24 mouse cellular contexts compared by ENCODE assay signal in the genomic region with DNA sequence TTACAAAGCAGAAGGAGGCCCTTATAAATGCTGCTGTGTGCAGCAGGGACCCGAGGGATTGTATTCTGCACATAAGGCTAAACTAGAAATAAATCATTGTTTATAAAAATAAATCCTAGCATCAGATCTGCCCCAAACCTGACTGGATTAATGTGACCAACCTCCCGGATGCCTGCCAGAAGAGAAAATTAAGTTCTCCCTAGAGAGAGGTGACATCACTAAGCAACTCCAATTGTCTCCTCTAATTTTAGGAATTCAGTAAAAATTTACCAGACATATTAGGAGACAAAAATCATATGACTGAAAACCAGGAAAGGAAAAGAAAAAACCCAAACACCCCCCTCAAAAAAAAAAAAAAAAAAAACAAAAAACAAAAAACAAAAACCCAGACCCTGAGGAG.
A peak's percentile ranks its signal among the peaks of the same experiment; 100 is the strongest.
DNase-seq lines count a peak whose midpoint lies in the region; ATAC-seq and TF ChIP-seq lines count a peak whose summit lies in the region.
"Had no signal": no experiment of that assay in that cellular context is flagged by ENCODE, and none has a peak within 500 bp of the region (broad histone marks: within the 10 kb centered on the region; RNA-seq: fewer than 3 reads in every experiment).

No protein-coding gene starts in this region.

- H3K27ac ChIP-seq in embryonic facial prominence, embryonic 11.5 days (replicated peaks; ENCODE audit: low read depth, low read length) = no peak overlapping the region
- H3K27ac ChIP-seq in embryonic facial prominence, embryonic 10.5 days (replicated peaks) = no peak overlapping the region
- no peak overlapping the region for H3K27ac ChIP-seq in kidney, postnatal 0 days
- H3K27ac ChIP-seq: embryonic facial prominence, embryonic 13.5 days; forebrain, embryonic 13.5 days; forebrain, embryonic 15.5 days had no signal

- H3K4me3 ChIP-seq in embryonic facial prominence, embryonic 11.5 days (ENCODE audit: low read depth, low read length) = no peak overlapping the region
- H3K4me3 ChIP-seq in embryonic facial prominence, embryonic 10.5 days = no peak overlapping the region
- no peak overlapping the region for H3K4me3 ChIP-seq in kidney, postnatal 0 days (replicated peaks; ENCODE audit: low read depth, low read length)
- H3K4me3 ChIP-seq: embryonic facial prominence, embryonic 13.5 days; forebrain, embryonic 13.5 days; forebrain, embryonic 15.5 days had no signal

- DNase-seq in embryonic facial prominence, embryonic 11.5 days (ENCODE audit: low spot score) = peak; percentile 11
- no peak for DNase-seq in embryonic facial prominence, embryonic 10.5 days (ENCODE audit: low spot score)
- peak; percentile 28 for DNase-seq in kidney, postnatal 0 days (ENCODE audit: low spot score)
- DNase-seq in kidney, postnatal 14 days = no peak
- peak; percentile 96 for DNase-seq in MN1 (ENCODE audit: low spot score)
- no peak for DNase-seq in lung, postnatal 25 days (ENCODE audit: low spot score)
- DNase-seq: adrenal gland, adult 2 months; adrenal gland, postnatal 10 days; adrenal gland, postnatal 25 days; B cell, adult 2 months; cerebellum, adult 11 months; cerebellum, adult 18-20 months; cerebellum, adult 8-10 months; cerebellum, adult 9-11 months; cerebellum, postnatal 14 days; cerebellum, postnatal 36 days; embryo, embryonic 11 days; forebrain, postnatal 0 days had no signal

- no peak for TF ChIP-seq CTCF in kidney, postnatal 0 days (IDR thresholded peaks at IDR 0.05; ENCODE audit: low read depth)

- H3K36me3 ChIP-seq in embryonic facial prominence, embryonic 11.5 days (replicated peaks; ENCODE audit: control insufficient read depth, insufficient read depth, low read depth, low read length) = no peaks in the 10 kb centered on the region
- no peaks in the 10 kb centered on the region for H3K36me3 ChIP-seq in embryonic facial prominence, embryonic 10.5 days (replicated peaks)
- no peaks in the 10 kb centered on the region for H3K36me3 ChIP-seq in kidney, postnatal 0 days (ENCODE audit: insufficient read depth, low read length)
- H3K36me3 ChIP-seq: embryonic facial prominence, embryonic 13.5 days; forebrain, embryonic 15.5 days; G1E had no signal

- H3K27me3 ChIP-seq in embryonic facial prominence, embryonic 11.5 days (ENCODE audit: control insufficient read depth, insufficient read depth, low read length) = no peaks in the 10 kb centered on the region
- H3K27me3 ChIP-seq in embryonic facial prominence, embryonic 10.5 days (replicated peaks; ENCODE audit: low read depth, poor library complexity, severe bottlenecking) = no peaks in the 10 kb centered on the region
- H3K27me3 ChIP-seq in kidney, postnatal 0 days (ENCODE audit: insufficient read depth, low read length) = no peaks in the 10 kb centered on the region
- H3K27me3 ChIP-seq: CH12.LX; embryonic facial prominence, embryonic 13.5 days; forebrain, embryonic 13.5 days; forebrain, embryonic 15.5 days had no signal

- 80% methylated on average over 2 of the region's 2 CpGs for WGBS in embryonic facial prominence, embryonic 11.5 days
- WGBS in embryonic facial prominence, embryonic 10.5 days = 79% methylated on average over 2 of the region's 2 CpGs
- WGBS in kidney, postnatal 0 days = 54% methylated on average over 2 of the region's 2 CpGs

- H3K9me3 ChIP-seq in embryonic facial prominence, embryonic 11.5 days (replicated peaks; ENCODE audit: control insufficient read depth, low read length) = no peaks in the 10 kb centered on the region
- no peaks in the 10 kb centered on the region for H3K9me3 ChIP-seq in embryonic facial prominence, embryonic 10.5 days
- H3K9me3 ChIP-seq in kidney, postnatal 0 days (replicated peaks; ENCODE audit: low read length) = no peaks in the 10 kb centered on the region
- H3K9me3 ChIP-seq: embryonic facial prominence, embryonic 13.5 days; forebrain, embryonic 13.5 days; forebrain, embryonic 15.5 days had no signal

- no peak for ATAC-seq in embryonic facial prominence, embryonic 11.5 days (replicated peaks; ENCODE audit: insufficient number of reproducible peaks, low FRiP score, low TSS enrichment, low read depth)
- ATAC-seq in kidney, postnatal 0 days (replicated peaks; ENCODE audit: low FRiP score, low read depth) = no peak
- ATAC-seq: CD4-positive, CD25-positive, alpha-beta regulatory T cell, adult 4 months; forebrain, embryonic 13.5 days; forebrain, embryonic 15.5 days; forebrain, postnatal 0 days had no signal

- H3K4me2 ChIP-seq in embryonic facial prominence, embryonic 11.5 days (ENCODE audit: low read depth, low read length) = no peak overlapping the region
- H3K4me2 ChIP-seq in kidney, postnatal 0 days (ENCODE audit: low read length) = no peak overlapping the region
- H3K4me2 ChIP-seq: embryonic facial prominence, embryonic 13.5 days; forebrain, embryonic 13.5 days; forebrain, embryonic 15.5 days had no signal

- no peaks in the 10 kb centered on the region for H3K4me1 ChIP-seq in embryonic facial prominence, embryonic 11.5 days (ENCODE audit: control insufficient read depth, insufficient read depth, low read length)
- H3K4me1 ChIP-seq in embryonic facial prominence, embryonic 10.5 days = 0 out of 2 replicates have a peak, but pooled peaks cover 5% of the 10 kb centered on the region
- no peaks in the 10 kb centered on the region for H3K4me1 ChIP-seq in kidney, postnatal 0 days (replicated peaks; ENCODE audit: insufficient read depth, low read length)
- H3K4me1 ChIP-seq: forebrain, embryonic 13.5 days; forebrain, embryonic 15.5 days had no signal

- no peak overlapping the region for H3K9ac ChIP-seq in embryonic facial prominence, embryonic 11.5 days (replicated peaks; ENCODE audit: low read length)
- no peak overlapping the region for H3K9ac ChIP-seq in kidney, postnatal 0 days (ENCODE audit: low read depth, low read length)
- H3K9ac ChIP-seq: embryonic facial prominence, embryonic 13.5 days; forebrain, embryonic 13.5 days; forebrain, embryonic 15.5 days; forebrain, postnatal 0 days had no signal

Comparison
In these comparisons a context has a peak if more than half of its experiments do, and no peak if none do; other contexts are left out.
1. DNase-seq: peak in embryonic facial prominence, embryonic 11.5 days (single experiment), kidney, postnatal 0 days (single experiment) and MN1 (single experiment); none in embryonic facial prominence, embryonic 10.5 days (single experiment), kidney, postnatal 14 days (single experiment) and lung, postnatal 25 days (single experiment).